Mouse (Mus musculus) E14TG2a.4 (cell line): ENCODE data around the gene Timm17b.

ENCODE experiments used
- CTCF ChIP-seq: conservative IDR thresholded peaks from 2 replicates; pipeline ENCODE4 v1.5.1; 2014; ENCODE audit warnings: low read length
- POU5F1 ChIP-seq: IDR thresholded peaks from 2 replicates; pipeline ENCODE4 v1.6.1; 2014; ENCODE audit warnings: low read length, borderline replicate concordance

DNA sequence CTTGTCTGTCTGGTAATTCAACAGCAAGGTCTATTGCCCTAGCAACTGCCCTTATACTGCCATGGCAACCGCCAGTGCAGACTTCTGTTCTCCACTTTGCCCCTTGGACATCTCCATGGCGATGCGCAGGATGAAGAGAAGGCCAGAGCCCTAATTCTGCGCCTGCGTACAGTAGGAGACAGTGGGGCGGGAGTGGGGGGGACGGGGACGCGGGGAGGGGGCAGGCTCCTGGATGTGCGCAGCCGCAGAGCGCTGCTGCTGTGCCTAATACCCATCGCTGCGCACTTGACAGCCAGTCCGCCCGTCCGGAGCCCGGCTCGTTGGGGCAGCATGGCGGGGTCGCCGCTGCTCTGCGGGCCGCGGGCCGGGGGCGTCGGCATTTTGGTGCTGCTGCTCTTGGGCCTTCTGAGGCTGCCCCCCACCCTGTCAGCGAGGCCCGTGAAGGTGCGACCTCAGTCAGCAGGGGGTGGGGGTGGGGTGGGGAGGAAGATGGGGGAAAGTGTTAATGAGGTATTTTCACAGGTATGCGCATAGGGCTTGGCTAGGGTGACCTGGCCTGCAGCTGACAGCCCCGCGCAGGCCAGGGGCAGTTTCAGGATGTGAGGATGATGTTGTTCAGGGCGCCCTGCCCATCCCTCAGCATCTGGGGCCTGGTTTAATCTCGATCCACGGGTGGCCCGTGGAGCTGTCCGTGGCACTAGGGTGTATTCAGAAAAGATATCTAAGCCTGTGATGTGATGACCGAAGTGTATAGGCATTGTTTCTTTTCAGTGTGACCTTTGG, 20.6 kb downstream of the Timm17b start, which contains the start of gene Pcsk1n:
- TF ChIP-seq CTCF: no peak
- no peak for TF ChIP-seq POU5F1
